Mouse (Mus musculus) v-Abl transformed pro-B cells (cell line): ENCODE measurements around the gene Zscan4-ps2.
"Not testable (repeated sequence)": the region's sequence is repeated elsewhere in the genome, so short reads cannot be mapped to it uniquely, and the experiment has no call there.

Experiments
- in situ Hi-C, 2 experiments: fragments of 400-800 bp; cut with MboI; formaldehyde crosslinking; loops; one replicate each; pipeline ENCODE4 v1.15.1; 2025; ENCODE audit not compliant: unreplicated experiment in 2 of 2

Gene Zscan4-ps2

GRCm38 (mm10) chr7:11514010-11514409, at the start of gene Zscan4-ps2:
Zscan4-ps2 (plus strand) TSS chr7:11514310.
- in situ Hi-C loops: not testable (repeated sequence)
